In genomic region chr14:47648706-47649630, GRCm38 (mm10) we compare ENCODE assay signal across 8 mouse cellular contexts. TPM values are rescaled to one million over a fixed set of nuclear protein-coding genes. Genes with fewer than 3 reads are reported as not detected.
DNase-seq lines count a peak whose midpoint lies in the region; ATAC-seq and TF ChIP-seq lines count a peak whose summit lies in the region.

No protein-coding gene starts in this region.

- H3K4me2 ChIP-seq in forebrain, embryonic 12.5 days: peak overlapping the region; percentile 71
- H3K4me2 ChIP-seq in heart, postnatal 0 days (ENCODE audit: low read depth, low read length): peak overlapping the region; percentile 76
- H3K4me2 ChIP-seq in liver, embryonic 16.5 days (ENCODE audit: low read depth, low read length): peak overlapping the region; percentile 87
- peak overlapping the region; percentile 79 for H3K4me2 ChIP-seq in neural tube, embryonic 13.5 days

- peak; percentile 96 for ATAC-seq in forebrain, embryonic 12.5 days (ENCODE audit: low FRiP score)
- peak; percentile 94 for ATAC-seq in heart, postnatal 0 days (ENCODE audit: insufficient read depth, low read depth)
- ATAC-seq in liver, embryonic 16.5 days (ENCODE audit: low read depth): peak; percentile 90
- ATAC-seq in neural tube, embryonic 13.5 days (ENCODE audit: low read depth): peak; percentile 93

- TF ChIP-seq EP300 in heart, postnatal 0 days (IDR thresholded peaks at IDR 0.05; ENCODE audit: low read depth): no peak; the same call in 1 of the 2 replicates

- no peaks in the 10 kb centered on the region for H3K36me3 ChIP-seq in forebrain, embryonic 12.5 days (replicated peaks)
- H3K36me3 ChIP-seq in heart, postnatal 0 days (replicated peaks; ENCODE audit: control insufficient read depth, insufficient read depth, low read length): no peaks in the 10 kb centered on the region
- no peaks in the 10 kb centered on the region for H3K36me3 ChIP-seq in liver, embryonic 16.5 days (ENCODE audit: control insufficient read depth, insufficient read depth)
- H3K36me3 ChIP-seq in neural tube, embryonic 13.5 days: no peaks in the 10 kb centered on the region

- peak overlapping the region; percentile 80 for H3K4me3 ChIP-seq in forebrain, embryonic 12.5 days (replicated peaks)
- H3K4me3 ChIP-seq in heart, postnatal 0 days (ENCODE audit: low read depth, low read length): peak overlapping the region; percentile 77
- H3K4me3 ChIP-seq in liver, embryonic 16.5 days (ENCODE audit: low read depth, low read length): peak overlapping the region; percentile 74
- H3K4me3 ChIP-seq in neural tube, embryonic 13.5 days: peak overlapping the region; percentile 99

- DNase-seq in CD8-positive naive resting alpha-beta T cell, adult 2 months (ENCODE audit: low read depth in 2 of 2, low spot score in 2 of 2): peak; percentile 18 to 24
- peak; percentile 53 for DNase-seq in c-Kit-positive CD71-negative TER-119-negative erythroid progenitor cells, embryonic 14.5 days (ENCODE audit: low read depth)
- peak; percentile 84 for DNase-seq in heart, postnatal 0 days (ENCODE audit: low spot score)
- peak; percentile 86 to 90 for DNase-seq in kidney, postnatal 4 days
- DNase-seq in telencephalon, adult 2 months (ENCODE audit: low read depth, low spot score): peak; percentile 75

- H3K9ac ChIP-seq in forebrain, embryonic 12.5 days: peak overlapping the region; percentile 89
- peak overlapping the region; percentile 82 for H3K9ac ChIP-seq in heart, postnatal 0 days (replicated peaks; ENCODE audit: low read depth, low read length)
- peak overlapping the region; percentile 74 for H3K9ac ChIP-seq in liver, embryonic 16.5 days (ENCODE audit: low read depth, low read length)
- H3K9ac ChIP-seq in neural tube, embryonic 13.5 days: peak overlapping the region; percentile 97

- WGBS in forebrain, embryonic 12.5 days: under 1% methylated on average over 68 of the region's 82 CpGs
- WGBS in heart, postnatal 0 days: under 1% methylated on average over 72 of the region's 82 CpGs
- under 1% methylated on average over 81 of the region's 82 CpGs for WGBS in liver, embryonic 16.5 days (ENCODE audit: insufficient replicate concordance)
- WGBS in neural tube, embryonic 13.5 days: 2% methylated on average over 62 of the region's 82 CpGs

- no peaks in the 10 kb centered on the region for H3K9me3 ChIP-seq in forebrain, embryonic 12.5 days
- no peaks in the 10 kb centered on the region for H3K9me3 ChIP-seq in heart, postnatal 0 days (replicated peaks; ENCODE audit: control insufficient read depth, low read length)
- H3K9me3 ChIP-seq in liver, embryonic 16.5 days (replicated peaks; ENCODE audit: control insufficient read depth, low read length): no peaks in the 10 kb centered on the region
- H3K9me3 ChIP-seq in neural tube, embryonic 13.5 days: no peaks in the 10 kb centered on the region

- H3K27ac ChIP-seq in forebrain, embryonic 12.5 days: peak overlapping the region; percentile 93
- H3K27ac ChIP-seq in heart, postnatal 0 days (ENCODE audit: low read depth): peak overlapping the region; percentile 97
- peak overlapping the region; percentile 84 for H3K27ac ChIP-seq in liver, embryonic 16.5 days (ENCODE audit: low read length)
- H3K27ac ChIP-seq in neural tube, embryonic 13.5 days (replicated peaks): peak overlapping the region; percentile 93

- peaks cover 4% of the 10 kb centered on the region; the same call in 1 of the 2 replicates for H3K27me3 ChIP-seq in forebrain, embryonic 12.5 days
- no peaks in the 10 kb centered on the region for H3K27me3 ChIP-seq in heart, postnatal 0 days (ENCODE audit: control insufficient read depth, insufficient read depth, low read length)
- peaks cover 3% of the 10 kb centered on the region; the same call in 1 of the 2 replicates for H3K27me3 ChIP-seq in liver, embryonic 16.5 days (ENCODE audit: control insufficient read depth, insufficient read depth, low read depth, low read length)
- H3K27me3 ChIP-seq in neural tube, embryonic 13.5 days: no peaks in the 10 kb centered on the region

- peaks cover 13% of the 10 kb centered on the region for H3K4me1 ChIP-seq in forebrain, embryonic 12.5 days
- H3K4me1 ChIP-seq in heart, postnatal 0 days (ENCODE audit: control insufficient read depth, insufficient read depth): peaks cover 18% of the 10 kb centered on the region; the same call in 1 of the 2 replicates
- peaks cover 5% of the 10 kb centered on the region for H3K4me1 ChIP-seq in liver, embryonic 16.5 days (ENCODE audit: control insufficient read depth, low read depth, low read length)
- H3K4me1 ChIP-seq in neural tube, embryonic 13.5 days (replicated peaks): peaks cover 27% of the 10 kb centered on the region

- TF ChIP-seq CTCF in heart, postnatal 0 days (IDR thresholded peaks at IDR 0.05; ENCODE audit: low read depth): no peak

RNA-seq across cellular contexts. Expression of gene Ktn1, which starts 0.7 kb away (rescaled TPM):
- polyA plus RNA-seq in forebrain, embryonic 12.5 days (2016; fragmentation: Nextera tagmentation; extraction: Ambion mirVana): 93.3 and 102 TPM in 2 replicates
- total RNA-seq in heart, postnatal 0 days (2014; rRNA removed; ENCODE audit: low replicate concordance): 31.7 and 35.6 TPM in 2 replicates
- polyA plus RNA-seq in heart, postnatal 0 days (2015; fragmentation: Nextera tagmentation; extraction: Ambion mirVana): 104 and 107 TPM in 2 replicates
- 10.0 and 10.4 TPM in 2 replicates for polyA plus RNA-seq in liver, embryonic 16.5 days (2015; fragmentation: Nextera tagmentation; extraction: Ambion mirVana)
- polyA plus RNA-seq in neural tube, embryonic 13.5 days (2015; fragmentation: Nextera tagmentation; extraction: Ambion mirVana): 64.6 and 73.2 TPM in 2 replicates

Comparison
In these comparisons a context has a peak if more than half of its experiments do, and no peak if none do; other contexts are left out.
1. Peak in every context shown above with its lines: DNase-seq, ATAC-seq, H3K4me3 ChIP-seq and H3K27ac ChIP-seq.
2. DNase-seq: peak in every context shown above with its lines; median percentile 88 in kidney, postnatal 4 days; 84 in heart, postnatal 0 days; 75 in telencephalon, adult 2 months; 53 in c-Kit-positive CD71-negative TER-119-negative erythroid progenitor cells, embryonic 14.5 days; 21 in CD8-positive naive resting alpha-beta T cell, adult 2 months.